Mouse (Mus musculus): Measurements from ENCODE around the gene Lingo3. TPM values are rescaled to one million over a fixed set of nuclear protein-coding genes. Genes with fewer than 3 reads are reported as not detected.

Lingo3 gene
- polyA plus RNA-seq, 1 experiment from 2014 or later = 1.2 TPM

- no peaks in the 10 kb centered on the region for H3K9me3 ChIP-seq (ENCODE audit: control insufficient read depth, low read length)
- no peak overlapping the region for H3K4me2 ChIP-seq (ENCODE audit: low read depth, low read length, severe bottlenecking)
- no peaks in the 10 kb centered on the region for H3K27me3 ChIP-seq (ENCODE audit: control insufficient read depth, insufficient read depth, low read length)
- no peak overlapping the region for H3K27ac ChIP-seq (ENCODE audit: low read depth, low read length)
- no peaks in the 10 kb centered on the region for H3K36me3 ChIP-seq (ENCODE audit: control insufficient read depth, insufficient read depth, low read length)
- ATAC-seq (replicated peaks; ENCODE audit: low FRiP score) (no peak), DNase-seq (ENCODE audit: low spot score) (no peak)
- no peak overlapping the region for H3K4me3 ChIP-seq (ENCODE audit: low read depth, low read length)
- no peak overlapping the region for H3K9ac ChIP-seq (ENCODE audit: low read length)
- 90% methylated on average over 1 of the region's 6 CpGs for WGBS
- H3K4me1 ChIP-seq (replicated peaks; ENCODE audit: control insufficient read depth, insufficient read depth, low read length) = no peaks in the 10 kb centered on the region
These were observed 27.2 kb upstream of the Lingo3 start for GRCm38 (mm10) chr10:80870993-80871392.

GRCm38 (mm10) chr10:80864446-80864845 is 20.6 kb upstream of the Lingo3 start:
- no peak overlapping the region for H3K27ac ChIP-seq (ENCODE audit: low read depth, low read length)
- H3K27me3 ChIP-seq (ENCODE audit: control insufficient read depth, insufficient read depth, low read length) = no peaks in the 10 kb centered on the region
- no peak overlapping the region for H3K4me3 ChIP-seq (ENCODE audit: low read depth, low read length)
- ATAC-seq (replicated peaks; ENCODE audit: low FRiP score) (no peak), DNase-seq (ENCODE audit: low spot score) (no peak)
- H3K36me3 ChIP-seq (ENCODE audit: control insufficient read depth, insufficient read depth, low read length) = no peaks in the 10 kb centered on the region; the same call in 1 of the 2 replicates
- no peak overlapping the region for H3K9ac ChIP-seq (ENCODE audit: low read length)
- no peaks in the 10 kb centered on the region for H3K4me1 ChIP-seq (replicated peaks; ENCODE audit: control insufficient read depth, insufficient read depth, low read length)
- H3K4me2 ChIP-seq (ENCODE audit: low read depth, low read length, severe bottlenecking) = no peak overlapping the region
- no peaks in the 10 kb centered on the region for H3K9me3 ChIP-seq (ENCODE audit: control insufficient read depth, low read length)
- 87% methylated on average over 16 of the region's 16 CpGs for WGBS

DNA sequence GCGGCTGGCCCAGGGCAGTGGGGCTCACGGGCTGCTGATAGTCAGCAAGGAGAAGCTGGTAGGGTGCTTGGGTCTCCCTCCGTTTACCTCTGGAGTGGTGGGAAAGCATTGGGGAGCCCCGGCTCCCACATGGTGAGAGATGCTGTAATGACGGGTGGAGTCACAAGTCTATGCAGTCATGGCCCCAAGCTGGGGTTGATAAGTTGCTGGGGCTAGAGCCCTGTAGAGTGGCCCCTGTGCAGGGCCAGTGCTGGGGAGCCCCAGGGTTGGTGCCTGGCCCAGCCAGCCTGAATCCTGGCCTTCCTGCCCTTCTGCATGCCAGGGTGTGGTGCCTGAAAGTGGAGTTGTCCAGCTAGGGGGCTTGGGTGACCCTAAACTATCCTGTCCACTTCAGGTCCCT is 18.5 kb upstream of the Lingo3 start:
- WGBS = 95% methylated on average over 5 of the region's 5 CpGs
- Histone ChIP-seq H3K4me2 (ENCODE audit: low read depth, low read length, severe bottlenecking) (no peak overlapping the region), H3K9me3 (ENCODE audit: control insufficient read depth, low read length) (no peaks in the 10 kb centered on the region), H3K36me3 (ENCODE audit: control insufficient read depth, insufficient read depth, low read length) (no peaks in the 10 kb centered on the region; the same call in 1 of the 2 replicates), H3K27me3 (ENCODE audit: control insufficient read depth, insufficient read depth, low read length) (no peaks in the 10 kb centered on the region), H3K9ac (ENCODE audit: low read length) (no peak overlapping the region), H3K4me1 (replicated peaks; ENCODE audit: control insufficient read depth, insufficient read depth, low read length) (peaks cover 3% of the 10 kb centered on the region; the same call in 1 of the 2 replicates), H3K4me3 (ENCODE audit: low read depth, low read length) (no peak overlapping the region), H3K27ac (ENCODE audit: low read depth, low read length) (no peak overlapping the region)
- DNase-seq (ENCODE audit: low spot score) = no peak
- ATAC-seq (replicated peaks; ENCODE audit: low FRiP score) = no peak

GRCm38 (mm10) chr10:80858350-80858935 is 14.6 kb upstream of the Lingo3 start:
- Histone ChIP-seq H3K36me3 (ENCODE audit: control insufficient read depth, insufficient read depth, low read length) (no peaks in the 10 kb centered on the region; the same call in 1 of the 2 replicates), H3K27ac (ENCODE audit: low read depth, low read length) (0 out of 2 replicates have a peak overlapping the region, but pooled peaks have one; percentile 31), H3K9ac (ENCODE audit: low read length) (no peak overlapping the region), H3K4me2 (ENCODE audit: low read depth, low read length, severe bottlenecking) (no peak overlapping the region), H3K4me3 (ENCODE audit: low read depth, low read length) (no peak overlapping the region), H3K27me3 (ENCODE audit: control insufficient read depth, insufficient read depth, low read length) (no peaks in the 10 kb centered on the region), H3K4me1 (replicated peaks; ENCODE audit: control insufficient read depth, insufficient read depth, low read length) (peaks cover 21% of the 10 kb centered on the region; the same call in 1 of the 2 replicates), H3K9me3 (ENCODE audit: control insufficient read depth, low read length) (no peaks in the 10 kb centered on the region)
- 87% methylated on average over 7 of the region's 7 CpGs for WGBS
- no peak for ATAC-seq (replicated peaks; ENCODE audit: low FRiP score)
- DNase-seq (ENCODE audit: low spot score) = no peak

DNA sequence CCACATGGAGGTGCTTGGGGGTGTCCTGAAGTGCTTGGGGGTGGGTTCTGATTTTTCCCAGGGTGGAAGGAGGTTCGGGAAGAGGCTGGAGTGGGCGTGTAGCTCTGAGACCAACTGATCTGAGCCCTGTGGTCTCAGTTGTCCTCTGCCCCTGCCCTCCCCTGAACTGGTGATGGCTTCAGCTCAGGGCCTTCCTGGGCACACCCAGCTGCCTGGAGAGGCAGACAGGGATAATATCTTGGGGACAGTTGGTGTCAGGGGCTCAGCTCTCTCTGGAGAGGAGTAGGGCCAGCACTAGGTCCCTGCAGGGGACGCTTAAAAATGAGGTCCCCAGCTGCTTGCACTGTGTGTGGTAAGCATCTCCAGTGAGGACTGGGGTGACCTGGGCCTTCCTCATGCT is 14.0 kb upstream of the Lingo3 start:
- peaks cover 23% of the 10 kb centered on the region; the same call in 1 of the 2 replicates for H3K4me1 ChIP-seq (replicated peaks; ENCODE audit: control insufficient read depth, insufficient read depth, low read length)
- H3K9ac ChIP-seq (ENCODE audit: low read length) = peak overlapping the region; percentile 37
- no peaks in the 10 kb centered on the region; the same call in 1 of the 2 replicates for H3K36me3 ChIP-seq (ENCODE audit: control insufficient read depth, insufficient read depth, low read length)
- ATAC-seq (replicated peaks; ENCODE audit: low FRiP score) (no peak), DNase-seq (ENCODE audit: low spot score) (no peak)
- no peaks in the 10 kb centered on the region for H3K27me3 ChIP-seq (ENCODE audit: control insufficient read depth, insufficient read depth, low read length)
- no peak overlapping the region for H3K4me3 ChIP-seq (ENCODE audit: low read depth, low read length)
- H3K4me2 ChIP-seq (ENCODE audit: low read depth, low read length, severe bottlenecking) = peak overlapping the region; percentile 15; the same call in 1 of the 2 replicates
- H3K27ac ChIP-seq (ENCODE audit: low read depth, low read length) = no peak overlapping the region
- WGBS = 63% methylated on average over 3 of the region's 3 CpGs
- no peaks in the 10 kb centered on the region for H3K9me3 ChIP-seq (ENCODE audit: control insufficient read depth, low read length)

- H3K4me1 ChIP-seq (replicated peaks; ENCODE audit: control insufficient read depth, insufficient read depth, low read length) = peaks cover 23% of the 10 kb centered on the region; the same call in 1 of the 2 replicates
- ATAC-seq (replicated peaks; ENCODE audit: low FRiP score) (no peak), DNase-seq (ENCODE audit: low spot score) (no peak)
- H3K9ac ChIP-seq (ENCODE audit: low read length) = peak overlapping the region; percentile 37
- H3K9me3 ChIP-seq (ENCODE audit: control insufficient read depth, low read length) = no peaks in the 10 kb centered on the region
- H3K4me2 ChIP-seq (ENCODE audit: low read depth, low read length, severe bottlenecking) = peak overlapping the region; percentile 15; the same call in 1 of the 2 replicates
- 47% methylated on average over 8 of the region's 8 CpGs for WGBS
- H3K36me3 ChIP-seq (ENCODE audit: control insufficient read depth, insufficient read depth, low read length) = no peaks in the 10 kb centered on the region; the same call in 1 of the 2 replicates
- no peak overlapping the region for H3K4me3 ChIP-seq (ENCODE audit: low read depth, low read length)
- H3K27ac ChIP-seq (ENCODE audit: low read depth, low read length) = no peak overlapping the region
- H3K27me3 ChIP-seq (ENCODE audit: control insufficient read depth, insufficient read depth, low read length) = no peaks in the 10 kb centered on the region
These were observed 13.5 kb upstream of the Lingo3 start for GRCm38 (mm10) chr10:80857386-80857785.

- ATAC-seq (replicated peaks; ENCODE audit: low FRiP score) = no peak
- H3K27me3 ChIP-seq (ENCODE audit: control insufficient read depth, insufficient read depth, low read length) = no peaks in the 10 kb centered on the region
- no peak overlapping the region for H3K4me2 ChIP-seq (ENCODE audit: low read depth, low read length, severe bottlenecking)
- H3K9me3 ChIP-seq (ENCODE audit: control insufficient read depth, low read length) = no peaks in the 10 kb centered on the region
- peak overlapping the region; percentile 20; the same call in 1 of the 2 replicates for H3K9ac ChIP-seq (ENCODE audit: low read length)
- no peak overlapping the region for H3K27ac ChIP-seq (ENCODE audit: low read depth, low read length)
- H3K36me3 ChIP-seq (ENCODE audit: control insufficient read depth, insufficient read depth, low read length) = no peaks in the 10 kb centered on the region
- no peak for DNase-seq (ENCODE audit: low spot score)
- H3K4me1 ChIP-seq (replicated peaks; ENCODE audit: control insufficient read depth, insufficient read depth, low read length) = peaks cover 23% of the 10 kb centered on the region; the same call in 1 of the 2 replicates
- 84% methylated on average over 5 of the region's 5 CpGs for WGBS
- no peak overlapping the region for H3K4me3 ChIP-seq (ENCODE audit: low read depth, low read length)
These were observed 13.1 kb upstream of the Lingo3 start for GRCm38 (mm10) chr10:80856908-80857307.

DNA sequence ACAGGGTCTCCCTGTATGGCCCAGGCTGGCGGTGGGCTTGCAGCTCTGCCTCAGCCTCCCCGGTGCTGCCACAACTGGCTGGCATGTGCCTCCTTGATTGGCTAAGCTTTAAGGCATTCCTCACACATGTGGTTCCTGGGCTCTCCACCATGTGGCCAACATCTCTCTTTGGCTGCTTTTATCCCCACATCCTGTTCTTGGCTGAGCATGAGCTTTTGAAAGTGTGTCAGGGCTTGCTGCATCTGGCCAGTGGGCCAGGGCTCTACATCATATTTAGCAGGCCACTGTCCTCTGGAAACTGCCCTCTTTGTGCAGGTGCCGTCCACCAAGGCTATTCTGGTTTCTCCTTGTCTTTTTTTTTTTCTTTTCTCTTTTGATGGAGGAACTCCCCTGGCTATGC is 12.4 kb upstream of the Lingo3 start:
- Histone ChIP-seq H3K9me3 (ENCODE audit: control insufficient read depth, low read length) (no peaks in the 10 kb centered on the region), H3K9ac (ENCODE audit: low read length) (peak overlapping the region; percentile 85), H3K4me3 (ENCODE audit: low read depth, low read length) (peak overlapping the region; percentile 91), H3K4me2 (ENCODE audit: low read depth, low read length, severe bottlenecking) (peak overlapping the region; percentile 99), H3K27me3 (ENCODE audit: control insufficient read depth, insufficient read depth, low read length) (no peaks in the 10 kb centered on the region), H3K36me3 (ENCODE audit: control insufficient read depth, insufficient read depth, low read length) (no peaks in the 10 kb centered on the region), H3K27ac (ENCODE audit: low read depth, low read length) (no peak overlapping the region), H3K4me1 (replicated peaks; ENCODE audit: control insufficient read depth, insufficient read depth, low read length) (peaks cover 23% of the 10 kb centered on the region; the same call in 1 of the 2 replicates)
- 70% methylated on average over 3 of the region's 3 CpGs for WGBS
- DNase-seq (ENCODE audit: low spot score) (no peak), ATAC-seq (replicated peaks; ENCODE audit: low FRiP score) (no peak)

- peaks cover 23% of the 10 kb centered on the region; the same call in 1 of the 2 replicates for H3K4me1 ChIP-seq (replicated peaks; ENCODE audit: control insufficient read depth, insufficient read depth, low read length)
- DNase-seq (ENCODE audit: low spot score) = no peak
- peak overlapping the region; percentile 99 for H3K4me2 ChIP-seq (ENCODE audit: low read depth, low read length, severe bottlenecking)
- peak overlapping the region; percentile 91 for H3K4me3 ChIP-seq (ENCODE audit: low read depth, low read length)
- no peaks in the 10 kb centered on the region for H3K36me3 ChIP-seq (ENCODE audit: control insufficient read depth, insufficient read depth, low read length)
- H3K27me3 ChIP-seq (ENCODE audit: control insufficient read depth, insufficient read depth, low read length) = no peaks in the 10 kb centered on the region
- peak overlapping the region; percentile 85 for H3K9ac ChIP-seq (ENCODE audit: low read length)
- no peak overlapping the region for H3K27ac ChIP-seq (ENCODE audit: low read depth, low read length)
- no peaks in the 10 kb centered on the region for H3K9me3 ChIP-seq (ENCODE audit: control insufficient read depth, low read length)
- WGBS = 24% methylated on average over 11 of the region's 11 CpGs
- ATAC-seq (replicated peaks; ENCODE audit: low FRiP score) = no peak
These were observed 11.9 kb upstream of the Lingo3 start for GRCm38 (mm10) chr10:80855749-80856073.

Data from forebrain, embryonic 11.5 days (tissue).